ENCODE assay signal across 7 mouse cellular contexts in the genomic region with DNA sequence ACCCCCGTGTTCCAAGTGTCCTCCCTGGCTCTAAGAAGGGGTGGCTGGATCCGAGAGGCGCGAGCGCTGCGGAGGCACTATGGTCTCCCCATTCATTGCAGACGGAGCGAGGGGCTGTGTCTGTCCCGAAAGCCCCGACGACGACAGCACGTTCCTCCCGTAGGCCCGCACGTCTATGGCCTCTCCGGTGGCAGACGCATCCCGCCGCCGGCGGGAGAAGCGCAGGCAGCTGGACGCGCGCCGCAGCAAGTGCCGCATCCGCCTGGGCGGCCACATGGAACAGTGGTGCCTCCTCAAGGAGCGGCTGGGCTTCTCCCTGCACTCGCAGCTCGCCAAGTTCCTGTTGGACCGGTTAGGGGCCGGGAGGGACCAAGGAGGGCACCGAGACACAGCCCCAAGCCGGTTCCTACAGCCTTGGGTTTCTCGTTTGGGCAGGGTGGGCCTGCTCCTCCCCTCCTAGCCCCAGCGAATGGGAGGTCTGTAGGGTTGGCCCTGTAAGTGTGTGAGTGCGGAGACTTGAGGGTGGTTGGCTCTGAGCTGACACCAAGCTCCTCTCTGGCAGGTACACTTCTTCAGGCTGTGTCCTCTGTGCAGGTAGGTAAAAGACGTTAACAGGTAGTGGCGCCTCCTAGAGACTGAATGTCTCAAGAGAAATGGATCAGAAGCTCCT. TPM values are rescaled to one million over a fixed set of nuclear protein-coding genes. Genes with fewer than 3 reads are reported as not detected.
DNase-seq lines count a peak whose midpoint lies in the region; ATAC-seq and TF ChIP-seq lines count a peak whose summit lies in the region.

No protein-coding gene starts in this region.

- intact Hi-C loops in left cerebral cortex, postnatal 36 days (cut with DNase I): loop anchor here (10.0 kb wide), 2 partner anchors 203 to 353 kb away; a partner anchor contains a TSS

- peak overlapping the region; percentile 79 for H3K27ac ChIP-seq in hindbrain, embryonic 13.5 days
- peak overlapping the region; percentile 40 for H3K27ac ChIP-seq in small intestine, adult 2 months (ENCODE audit: insufficient read depth, low read depth, low read length)

- TF ChIP-seq POLR2A in small intestine, adult 2 months (IDR thresholded peaks at IDR 0.05; ENCODE audit: low read depth, low read length): no peak

- H3K4me3 ChIP-seq in hindbrain, embryonic 13.5 days: peak overlapping the region; percentile 54
- peak overlapping the region; percentile 74 for H3K4me3 ChIP-seq in small intestine, adult 2 months (ENCODE audit: low read depth, low read length)

- TF ChIP-seq CTCF in small intestine, adult 2 months (IDR thresholded peaks at IDR 0.05; ENCODE audit: extremely low read depth, insufficient read length, insufficient replicate concordance, low read depth, low read length): peak; percentile 19; the same call in 1 of the 2 replicates

- H3K27me3 ChIP-seq in hindbrain, embryonic 13.5 days: no peaks in the 10 kb centered on the region
- H3K27me3 ChIP-seq in small intestine, adult 2 months (ENCODE audit: control insufficient read depth, insufficient read depth, low read length): no peaks in the 10 kb centered on the region

- peak overlapping the region; percentile 92 for H3K4me2 ChIP-seq in hindbrain, embryonic 13.5 days

- H3K4me1 ChIP-seq in hindbrain, embryonic 13.5 days (replicated peaks): peaks cover 26% of the 10 kb centered on the region
- peaks cover 4% of the 10 kb centered on the region for H3K4me1 ChIP-seq in small intestine, adult 2 months (ENCODE audit: control insufficient read depth, insufficient read depth, insufficient read length, low read length)

- under 1% methylated on average over 42 of the region's 42 CpGs for WGBS in hindbrain, embryonic 13.5 days
- WGBS in small intestine, adult 2 months: under 1% methylated on average over 42 of the region's 42 CpGs

- H3K9ac ChIP-seq in hindbrain, embryonic 13.5 days: peak overlapping the region; percentile 77

- peaks cover 11% of the 10 kb centered on the region; the same call in 1 of the 2 replicates for H3K36me3 ChIP-seq in hindbrain, embryonic 13.5 days
- H3K36me3 ChIP-seq in small intestine, adult 2 months (ENCODE audit: control insufficient read depth, insufficient read depth, low read length): no peaks in the 10 kb centered on the region

- peak; percentile 62 for ATAC-seq in hindbrain, embryonic 13.5 days (ENCODE audit: low FRiP score)
- peak; percentile 82 for ATAC-seq in megakaryocyte-erythroid progenitor cell, adult 5-6 weeks (replicated peaks; ENCODE audit: low FRiP score, low TSS enrichment, poor library complexity, severe bottlenecking)

- DNase-seq in NIH3T3 (ENCODE audit: low read depth): peak; percentile 60
- DNase-seq in cerebellum, adult 8-10 months: peak; percentile 57
- peak; percentile 34 to 36 for DNase-seq in frontal cortex, postnatal 25 days (ENCODE audit: low spot score in 2 of 2)
- DNase-seq in left cerebral cortex, postnatal 36 days (ENCODE audit: low spot score in 2 of 2): peak; percentile 62 to 65

- no peaks in the 10 kb centered on the region for H3K9me3 ChIP-seq in hindbrain, embryonic 13.5 days

RNA-seq across cellular contexts. Expression of a gene that starts 0.7 kb away (rescaled TPM):
- 26.7 and 27.1 TPM in 2 replicates for polyA plus RNA-seq in hindbrain, embryonic 13.5 days (2015; fragmentation: Nextera tagmentation; extraction: Ambion mirVana)
- total RNA-seq in left cerebral cortex, postnatal 36 days (2021): 10 to 100 TPM; 17.8 to 31.5 TPM
- 34.0 and 66.1 TPM in 2 replicates for total RNA-seq in megakaryocyte-erythroid progenitor cell, adult 5-6 weeks (2014; fragmentation: Nextera tagmentation)
- 25.0 and 26.7 TPM in 2 replicates for total RNA-seq in megakaryocyte-erythroid progenitor cell, adult 5-6 weeks (2017)
- 14.1 and 15.8 TPM in 2 replicates for polyA plus RNA-seq in small intestine, adult 2 months (2012; rRNA removed)

RNA-seq across cellular contexts. Expression of a gene that starts 22.6 kb away (rescaled TPM):
- 38.4 and 40.2 TPM in 2 replicates for polyA plus RNA-seq in hindbrain, embryonic 13.5 days (2015; fragmentation: Nextera tagmentation; extraction: Ambion mirVana)
- 10 to 100 TPM; 42.5 to 57.4 TPM for total RNA-seq in left cerebral cortex, postnatal 36 days (2021)
- 60.9 and 65.9 TPM in 2 replicates for total RNA-seq in megakaryocyte-erythroid progenitor cell, adult 5-6 weeks (2014; fragmentation: Nextera tagmentation)
- total RNA-seq in megakaryocyte-erythroid progenitor cell, adult 5-6 weeks (2017): 28.5 and 30.9 TPM in 2 replicates
- 17.5 and 17.8 TPM in 2 replicates for polyA plus RNA-seq in small intestine, adult 2 months (2012; rRNA removed)

RNA-seq across cellular contexts. Expression of a gene that starts 23.0 kb away (rescaled TPM):
- polyA plus RNA-seq in hindbrain, embryonic 13.5 days (2015; fragmentation: Nextera tagmentation; extraction: Ambion mirVana): 48.5 and 49.9 TPM in 2 replicates
- total RNA-seq in left cerebral cortex, postnatal 36 days (2021): 10 to 100 TPM; 53.6 to 57.8 TPM
- total RNA-seq in megakaryocyte-erythroid progenitor cell, adult 5-6 weeks (2014; fragmentation: Nextera tagmentation): 12.8 and 13.8 TPM in 2 replicates
- 10.4 and 20.9 TPM in 2 replicates for total RNA-seq in megakaryocyte-erythroid progenitor cell, adult 5-6 weeks (2017)
- polyA plus RNA-seq in small intestine, adult 2 months (2012; rRNA removed): 14.9 and 22.7 TPM in 2 replicates

RNA-seq across cellular contexts. Expression of a gene that starts 32.9 kb away (rescaled TPM):
- polyA plus RNA-seq in hindbrain, embryonic 13.5 days (2015; fragmentation: Nextera tagmentation; extraction: Ambion mirVana): 0.08 TPM in 1 of 2 replicates, not detected in the other
- not detected for total RNA-seq in left cerebral cortex, postnatal 36 days (2021)
- 2.3 TPM in 1 of 2 replicates, not detected in the other for total RNA-seq in megakaryocyte-erythroid progenitor cell, adult 5-6 weeks (2014; fragmentation: Nextera tagmentation)
- 0.19 TPM in 1 of 2 replicates, not detected in the other for total RNA-seq in megakaryocyte-erythroid progenitor cell, adult 5-6 weeks (2017)
- polyA plus RNA-seq in small intestine, adult 2 months (2012; rRNA removed): 0.28 and 0.71 TPM in 2 replicates

Comparison
In these comparisons a context has a peak if more than half of its experiments do, and no peak if none do; other contexts are left out.
1. Peak in every context shown above with its lines: DNase-seq, ATAC-seq, H3K4me3 ChIP-seq and H3K27ac ChIP-seq.